Mouse (Mus musculus) MEL (cell line): ENCODE results near the gene Hspa12a. TPM values are rescaled to one million over a fixed set of nuclear protein-coding genes. Genes with fewer than 3 reads are reported as not detected.

ENCODE experiments used
- DNase-seq: peaks from one replicate; pipeline ENCODE4 v3.0.0; 2011; ENCODE audit warnings: low read depth, low spot score
- H3K27ac ChIP-seq: 2 replicates; pipeline ENCODE4 v1.5.1; 2012; ENCODE audit warnings: low read depth, mild to moderate bottlenecking, control low read depth, low read length, moderate library complexity; ENCODE audit not compliant: control insufficient read depth
- H3K27me3 ChIP-seq, 2 experiments: fragments of 150-350 bp in 1 of 2; sonication (generic) in 1 of 2; 2 replicates each; pipeline ENCODE4 v1.6.1; 2012; ENCODE audit warnings: low read length in 2 of 2, mild to moderate bottlenecking in 2 of 2, improper control_type of control experiment in 1 of 2, moderate library complexity in 1 of 2; ENCODE audit not compliant: insufficient read depth in 2 of 2, control insufficient read depth in 1 of 2
- H3K36me3 ChIP-seq, 2 experiments: 2 replicates each; pipeline ENCODE4 v1.6.1; 2012 to 2014; ENCODE audit warnings: low read length in 2 of 2, improper control_type of control experiment in 1 of 2, inconsistent platforms in 1 of 2, mild to moderate bottlenecking in 1 of 2; ENCODE audit not compliant: insufficient read depth in 2 of 2, control insufficient read depth in 1 of 2
- H3K4me1 ChIP-seq, 2 experiments: fragments of 150-350 bp in 1 of 2; sonication (generic) in 1 of 2; 2 replicates each; pipeline ENCODE4 v1.6.1; 2012; ENCODE audit warnings: low read length in 2 of 2, improper control_type of control experiment in 1 of 2, mild to moderate bottlenecking in 1 of 2; ENCODE audit not compliant: insufficient read depth in 2 of 2, control insufficient read depth in 1 of 2
- H3K4me3 ChIP-seq, 2 experiments: fragments of 150-350 bp in 1 of 2; sonication (generic) in 1 of 2; 2 replicates each; pipeline ENCODE4 v1.5.1; 2012; ENCODE audit warnings: low read depth in 2 of 2, low read length in 2 of 2, mild to moderate bottlenecking in 2 of 2, moderate library complexity in 2 of 2, control low read depth in 1 of 2, improper control_type of control experiment in 1 of 2; ENCODE audit not compliant: control insufficient read depth in 1 of 2, insufficient read depth in 1 of 2
- H3K79me2 ChIP-seq: 2 replicates; pipeline ENCODE4 v1.6.1; 2012; ENCODE audit warnings: mild to moderate bottlenecking, low read length, moderate library complexity; ENCODE audit not compliant: control insufficient read depth, poor library complexity, insufficient read depth
- H3K9ac ChIP-seq: 2 replicates; pipeline ENCODE4 v1.6.1; 2012; ENCODE audit warnings: low read depth, mild to moderate bottlenecking, control low read depth, low read length, moderate library complexity; ENCODE audit not compliant: control insufficient read depth, poor library complexity, severe bottlenecking
- H3K9me3 ChIP-seq: fragments of 150-350 bp; sonication (generic); replicated peaks from 2 replicates; pipeline ENCODE4 v1.6.1; 2012; ENCODE audit warnings: mild to moderate bottlenecking, low read length, improper control_type of control experiment, moderate library complexity; ENCODE audit not compliant: insufficient read depth
- CHD2 ChIP-seq: IDR thresholded peaks from 2 replicates; pipeline ENCODE4 v1.6.1; 2011; ENCODE audit warnings: low read length, improper control_type of control experiment
- CTCF ChIP-seq, 3 experiments: IDR thresholded peaks in 2 of 3; conservative IDR thresholded peaks in 1 of 3; 2 replicates each; pipeline ENCODE4 v1.5.1; 2011 to 2012; ENCODE audit warnings: low read length in 3 of 3, low read depth in 2 of 3, mild to moderate bottlenecking in 2 of 3, improper control_type of control experiment in 1 of 3, inconsistent platforms in 1 of 3, mixed read lengths in 1 of 3, moderate library complexity in 1 of 3; ENCODE audit not compliant: control insufficient read depth in 1 of 3, insufficient read depth in 1 of 3, poor library complexity in 1 of 3, severe bottlenecking in 1 of 3
- E2F4 ChIP-seq: IDR thresholded peaks from 2 replicates; pipeline ENCODE4 v1.6.1; 2011; ENCODE audit warnings: low read depth, low read length, improper control_type of control experiment, borderline replicate concordance
- ETS1 ChIP-seq: IDR thresholded peaks from 2 replicates; pipeline ENCODE4 v1.6.1; 2012; ENCODE audit warnings: low read depth, mild to moderate bottlenecking, inconsistent platforms, low read length, improper control_type of control experiment, moderate library complexity
- GATA1 ChIP-seq: IDR thresholded peaks from 2 replicates; pipeline ENCODE4 v1.6.1; 2011; ENCODE audit warnings: low read depth, low read length, improper control_type of control experiment
- JUND ChIP-seq: IDR thresholded peaks from 2 replicates; pipeline ENCODE4 v1.6.1; 2011; ENCODE audit warnings: low read depth, mild to moderate bottlenecking, improper control_type of control experiment, low read length
- KAT2A ChIP-seq: conservative IDR thresholded peaks from 2 replicates; pipeline ENCODE4 v1.6.1; 2012; ENCODE audit warnings: low read depth, low read length, improper control_type of control experiment, inconsistent platforms
- MAFK ChIP-seq: IDR thresholded peaks from 2 replicates; pipeline ENCODE4 v1.6.1; 2011; ENCODE audit warnings: low read depth, mild to moderate bottlenecking, low read length, improper control_type of control experiment, borderline replicate concordance
- MAZ ChIP-seq: IDR thresholded peaks from 2 replicates; pipeline ENCODE4 v1.6.1; 2012; ENCODE audit warnings: low read depth, mild to moderate bottlenecking, inconsistent platforms, low read length, improper control_type of control experiment
- MXI1 ChIP-seq: IDR thresholded peaks from 2 replicates; pipeline ENCODE4 v1.6.1; 2011; ENCODE audit warnings: mild to moderate bottlenecking, low read depth, low read length, improper control_type of control experiment
- MYC ChIP-seq: IDR thresholded peaks from 2 replicates; pipeline ENCODE4 v1.6.1; 2011; ENCODE audit warnings: low read depth, mild to moderate bottlenecking, low read length, improper control_type of control experiment, moderate library complexity
- NELFE ChIP-seq: IDR thresholded peaks from 2 replicates; pipeline ENCODE4 v1.6.1; 2011; ENCODE audit warnings: low read depth, low read length, improper control_type of control experiment
- POLR2A ChIP-seq, 2 experiments: IDR thresholded peaks; 2 replicates each; pipeline ENCODE4 v1.6.1; 2011 to 2012; ENCODE audit warnings: low read length in 2 of 2, mild to moderate bottlenecking in 2 of 2, control low read depth in 1 of 2, improper control_type of control experiment in 1 of 2, low read depth in 1 of 2, moderate library complexity in 1 of 2; ENCODE audit not compliant: control insufficient read depth in 1 of 2, insufficient read depth in 1 of 2, poor library complexity in 1 of 2
- POLR2AphosphoS2 ChIP-seq: IDR thresholded peaks from 2 replicates; pipeline ENCODE4 v1.6.1; 2011; ENCODE audit warnings: low read length, improper control_type of control experiment
- POLR2AphosphoS5 ChIP-seq: IDR thresholded peaks from 2 replicates; pipeline ENCODE4 v1.6.1; 2012; ENCODE audit warnings: low read depth, borderline replicate concordance, mild to moderate bottlenecking, inconsistent platforms, low read length, moderate library complexity, mixed read lengths
- TBP ChIP-seq: IDR thresholded peaks from 2 replicates; pipeline ENCODE4 v1.8.0; 2011; ENCODE audit warnings: low read depth, low read length, improper control_type of control experiment
- ZKSCAN1 ChIP-seq: IDR thresholded peaks from 2 replicates; pipeline ENCODE4 v1.6.1; 2012; ENCODE audit warnings: low read depth, mild to moderate bottlenecking, inconsistent platforms, low read length, improper control_type of control experiment, moderate library complexity
- ZMIZ1 ChIP-seq: IDR thresholded peaks from 2 replicates; pipeline ENCODE4 v1.6.1; 2012; ENCODE audit warnings: low read depth, mild to moderate bottlenecking, inconsistent platforms, low read length, improper control_type of control experiment, moderate library complexity
- polyA plus RNA-seq, 2 experiments: library from polyadenylated mRNA; stranded (reverse) in 1 of 2; unstranded in 1 of 2; fragments of >175 nt in 1 of 2; fragments of >200 nt in 1 of 2; gene quantifications; 2 replicates each; pipeline versions ENCODE4 v1.2.1 to v1.2.4; 2012; ENCODE audit warnings: low replicate concordance in 2 of 2, low read depth in 1 of 2; ENCODE audit not compliant: insufficient read length in 2 of 2, insufficient read depth in 1 of 2, missing spikeins in 1 of 2
- total RNA-seq: library from RNA; depleted of rRNA; stranded (reverse); fragments of 300-350 nt; gene quantifications from 2 replicates; pipeline ENCODE4 v1.2.3, GENCODE M21; 2012

Hspa12a gene
- total and polyA plus RNA-seq, 3 experiments = not detected

GRCm38 (mm10) chr19:58970826-58971225 lies 27.4 kb upstream of the Hspa12a start:
- Histone ChIP-seq H3K36me3 (no peaks in the 10 kb centered on the region), H3K4me3 (no peak overlapping the region), H3K4me1 (no peaks in the 10 kb centered on the region), H3K9me3 (no peaks in the 10 kb centered on the region), H3K9ac (no peak overlapping the region), H3K79me2 (no peaks in the 10 kb centered on the region), H3K27ac (no peak overlapping the region), H3K27me3 (no peaks in the 10 kb centered on the region)
- TF ChIP-seq CHD2 (no peak), JUND (no peak), ZKSCAN1 (no peak), MAFK (no peak), MYC (no peak), KAT2A (no peak), GATA1 (no peak), POLR2A (IDR thresholded peaks at IDR 0.05; ENCODE audit: control insufficient read depth in 1 of 2, insufficient read depth in 1 of 2, low read depth in 1 of 2, low read length in 2 of 2, poor library complexity in 1 of 2) (no peak), POLR2AphosphoS2 (no peak), ETS1 (no peak), TBP (no peak), ZMIZ1 (no peak), MAZ (no peak), CTCF (IDR thresholded peaks at IDR 0.05 in 2 of 3, conservative IDR thresholded peaks at IDR 0.05 in 1 of 3; ENCODE audit: control insufficient read depth in 1 of 3, insufficient read depth in 1 of 3, low read depth in 2 of 3, low read length in 3 of 3, poor library complexity in 1 of 3, severe bottlenecking in 1 of 3) (no peak), E2F4 (no peak)
- DNase-seq = no peak

DNA sequence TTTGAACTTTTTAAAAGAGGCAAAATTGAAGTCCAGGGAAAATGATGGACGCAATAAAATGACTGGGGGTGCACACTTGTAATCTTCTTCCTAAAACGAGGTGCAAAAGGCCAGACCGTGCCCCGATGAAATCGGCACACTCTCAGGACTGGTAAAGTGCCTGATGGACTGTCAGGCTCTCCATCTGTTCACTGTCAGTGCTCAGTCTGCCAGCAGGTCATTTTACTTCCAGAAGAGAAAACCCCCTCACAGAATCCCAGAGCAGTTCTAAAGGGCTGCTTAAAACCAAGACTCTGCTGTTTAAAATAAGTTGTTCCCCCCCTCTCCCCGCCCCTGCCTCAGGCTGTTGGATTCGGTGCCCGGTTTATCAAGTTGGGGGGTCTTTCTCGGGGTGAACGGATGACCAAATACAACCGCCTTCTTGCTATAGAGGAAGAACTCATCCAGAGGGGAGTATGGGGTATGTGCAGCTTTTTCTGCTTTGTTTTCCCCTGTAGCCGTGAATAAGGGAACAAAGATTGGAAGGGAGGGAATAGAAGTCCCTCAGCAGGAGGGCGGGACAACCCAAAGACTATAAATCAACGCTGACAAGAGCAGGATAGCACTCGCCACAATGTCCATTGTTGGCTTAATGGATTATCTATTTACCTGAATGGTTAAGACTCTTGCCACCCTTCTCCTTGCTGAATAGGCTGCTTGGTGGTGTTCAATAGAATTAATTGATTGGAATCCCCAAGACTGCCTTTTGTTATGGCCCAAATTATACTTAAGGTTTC lies 25.5 kb upstream of the Hspa12a start:
- H3K27me3 ChIP-seq = no peaks in the 10 kb centered on the region
- no peak overlapping the region for H3K4me3 ChIP-seq
- H3K4me1 ChIP-seq = no peaks in the 10 kb centered on the region
- no peaks in the 10 kb centered on the region for H3K36me3 ChIP-seq
- DNase-seq = no peak
- no peaks in the 10 kb centered on the region for H3K9me3 ChIP-seq
- TF ChIP-seq CTCF (IDR thresholded peaks at IDR 0.05 in 2 of 3, conservative IDR thresholded peaks at IDR 0.05 in 1 of 3; ENCODE audit: control insufficient read depth in 1 of 3, insufficient read depth in 1 of 3, low read depth in 2 of 3, low read length in 3 of 3, poor library complexity in 1 of 3, severe bottlenecking in 1 of 3) (no peak), TBP (no peak), POLR2A (IDR thresholded peaks at IDR 0.05; ENCODE audit: control insufficient read depth in 1 of 2, insufficient read depth in 1 of 2, low read depth in 1 of 2, low read length in 2 of 2, poor library complexity in 1 of 2) (no peak), MAZ (no peak), POLR2AphosphoS2 (no peak), MXI1 (no peak), NELFE (no peak), POLR2AphosphoS5 (no peak)
- no peak overlapping the region for H3K27ac ChIP-seq
- H3K9ac ChIP-seq = no peak overlapping the region
- no peaks in the 10 kb centered on the region for H3K79me2 ChIP-seq
